Mouse (Mus musculus): ENCODE results near the gene Map2. TPM values are rescaled to one million over a fixed set of nuclear protein-coding genes. Genes with fewer than 3 reads are reported as not detected.

The Map2 gene
- 515 and 521 TPM in 2 replicates for polyA plus RNA-seq (2015; fragmentation: Nextera tagmentation; extraction: Ambion mirVana)

DNA sequence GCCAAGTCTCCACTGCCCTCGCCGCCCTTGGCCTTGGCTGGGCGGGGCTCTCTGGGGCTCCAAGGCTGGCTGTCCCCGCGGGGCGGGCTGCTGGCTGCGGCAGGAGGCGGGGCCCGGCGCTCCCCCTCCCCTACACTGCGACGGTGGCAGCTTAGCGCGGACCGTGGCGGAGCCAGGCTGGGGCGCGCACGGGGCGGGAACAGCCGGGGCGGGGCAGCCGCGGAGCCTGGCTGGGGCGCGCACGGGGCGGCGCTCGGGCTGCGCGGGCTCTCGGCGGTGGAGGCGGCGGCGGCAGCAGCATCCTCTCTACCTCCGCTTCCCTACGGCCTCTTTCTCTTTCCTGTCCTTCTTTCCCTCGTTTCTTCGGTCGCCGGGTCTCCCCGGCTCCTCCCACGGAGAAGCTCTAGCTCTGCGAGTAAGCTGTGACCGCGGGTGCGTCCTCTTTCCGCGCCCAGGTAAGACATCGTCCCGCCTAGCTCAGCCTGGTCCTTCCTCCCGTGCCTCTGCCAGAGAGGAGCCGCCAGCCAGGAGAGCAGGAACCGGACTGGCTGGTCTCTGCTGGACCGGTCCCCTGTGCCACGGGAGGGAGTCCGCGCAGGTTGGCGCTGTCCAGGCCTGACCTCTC, at the start of gene Map2:
Gene Map2, plus strand, starts transcription at position 233 of the 625 bp plus-strand sequence.
- H3K4me2 ChIP-seq (ENCODE audit: low read length): peak within 1 kb of the TSS; percentile 72
- H3K9me3 ChIP-seq (ENCODE audit: control insufficient read depth, low read length): no peaks in the 10 kb centered on the region
- ATAC-seq: peak; percentile 95
- H3K9ac ChIP-seq (replicated peaks; ENCODE audit: low read depth, low read length): peak within 1 kb of the TSS; percentile 99
- H3K36me3 ChIP-seq (ENCODE audit: control insufficient read depth, insufficient read depth): no peaks in the 10 kb centered on the region
- H3K4me3 ChIP-seq (replicated peaks; ENCODE audit: low read length): peak within 1 kb of the TSS; percentile 99
- no peaks in the 10 kb centered on the region for H3K27me3 ChIP-seq (replicated peaks; ENCODE audit: control insufficient read depth, insufficient read depth, low read length)
- WGBS: under 1% methylated on average over 29 of the region's 61 CpGs
- H3K27ac ChIP-seq (ENCODE audit: low read length): peak within 1 kb of the TSS; percentile 88
- peaks cover 19% of the 10 kb centered on the region for H3K4me1 ChIP-seq (replicated peaks; ENCODE audit: control insufficient read depth, insufficient read depth, low read length)

DNA sequence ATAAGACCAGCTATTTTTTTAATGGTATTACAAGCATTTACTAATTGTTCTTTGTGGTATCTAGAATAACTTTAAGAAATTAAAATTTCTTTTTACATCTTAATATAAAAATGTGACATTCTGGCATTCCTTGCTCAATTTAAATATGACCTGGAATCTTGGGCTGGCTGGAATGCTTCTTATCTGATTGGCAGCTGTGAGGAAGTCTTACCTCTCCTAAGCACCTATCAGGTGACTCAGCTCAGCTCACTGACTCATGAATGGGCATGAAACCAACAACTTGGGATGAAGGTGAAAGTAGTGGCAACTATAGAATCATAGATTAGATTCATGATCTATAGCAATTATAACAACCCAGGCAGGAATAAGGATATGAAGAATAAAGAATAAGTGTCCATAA, 42.1 kb upstream of the Map2 start:
- Histone ChIP-seq H3K27ac (ENCODE audit: low read length) (no peak overlapping the region), H3K36me3 (ENCODE audit: control insufficient read depth, insufficient read depth) (no peaks in the 10 kb centered on the region), H3K9me3 (ENCODE audit: control insufficient read depth, low read length) (no peaks in the 10 kb centered on the region), H3K4me3 (replicated peaks; ENCODE audit: low read length) (no peak overlapping the region), H3K4me2 (ENCODE audit: low read length) (no peak overlapping the region), H3K4me1 (replicated peaks; ENCODE audit: control insufficient read depth, insufficient read depth, low read length) (no peaks in the 10 kb centered on the region), H3K27me3 (replicated peaks; ENCODE audit: control insufficient read depth, insufficient read depth, low read length) (no peaks in the 10 kb centered on the region), H3K9ac (replicated peaks; ENCODE audit: low read depth, low read length) (no peak overlapping the region)
- no peak for ATAC-seq

DNA sequence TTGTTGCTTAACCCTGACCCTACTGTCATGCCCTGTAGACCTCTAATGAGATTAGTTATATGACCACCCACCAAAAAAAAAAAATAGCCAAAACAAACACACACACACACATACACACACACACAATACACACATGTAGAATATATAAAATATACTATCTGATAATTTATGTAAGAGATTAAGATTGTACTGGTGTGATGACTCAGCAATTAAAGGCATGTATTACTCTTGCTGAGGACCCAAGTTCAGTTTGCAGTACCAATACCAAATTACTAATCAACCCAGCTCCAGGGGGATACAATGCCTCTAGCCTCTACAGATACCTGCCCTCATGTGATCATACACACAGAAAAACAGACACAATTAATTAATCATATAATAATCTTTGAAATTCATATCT, 39.7 kb upstream of the Map2 start:
- Histone ChIP-seq H3K4me3 (replicated peaks; ENCODE audit: low read length) (no peak overlapping the region), H3K27me3 (replicated peaks; ENCODE audit: control insufficient read depth, insufficient read depth, low read length) (no peaks in the 10 kb centered on the region), H3K4me2 (ENCODE audit: low read length) (no peak overlapping the region), H3K4me1 (replicated peaks; ENCODE audit: control insufficient read depth, insufficient read depth, low read length) (no peaks in the 10 kb centered on the region), H3K9me3 (ENCODE audit: control insufficient read depth, low read length) (no peaks in the 10 kb centered on the region), H3K27ac (ENCODE audit: low read length) (no peak overlapping the region), H3K9ac (replicated peaks; ENCODE audit: low read depth, low read length) (no peak overlapping the region), H3K36me3 (ENCODE audit: control insufficient read depth, insufficient read depth) (no peaks in the 10 kb centered on the region)
- ATAC-seq: no peak

GRCm38 (mm10) chr1:66140686-66141085, 34.4 kb upstream of the Map2 start:
- Histone ChIP-seq H3K9me3 (ENCODE audit: control insufficient read depth, low read length) (no peaks in the 10 kb centered on the region), H3K9ac (replicated peaks; ENCODE audit: low read depth, low read length) (no peak overlapping the region), H3K27ac (ENCODE audit: low read length) (no peak overlapping the region), H3K36me3 (ENCODE audit: control insufficient read depth, insufficient read depth) (no peaks in the 10 kb centered on the region), H3K27me3 (replicated peaks; ENCODE audit: control insufficient read depth, insufficient read depth, low read length) (no peaks in the 10 kb centered on the region), H3K4me1 (replicated peaks; ENCODE audit: control insufficient read depth, insufficient read depth, low read length) (no peaks in the 10 kb centered on the region), H3K4me2 (ENCODE audit: low read length) (no peak overlapping the region), H3K4me3 (replicated peaks; ENCODE audit: low read length) (no peak overlapping the region)
- no peak for ATAC-seq
- WGBS: 100% methylated on average over 1 of the region's 1 CpGs

DNA sequence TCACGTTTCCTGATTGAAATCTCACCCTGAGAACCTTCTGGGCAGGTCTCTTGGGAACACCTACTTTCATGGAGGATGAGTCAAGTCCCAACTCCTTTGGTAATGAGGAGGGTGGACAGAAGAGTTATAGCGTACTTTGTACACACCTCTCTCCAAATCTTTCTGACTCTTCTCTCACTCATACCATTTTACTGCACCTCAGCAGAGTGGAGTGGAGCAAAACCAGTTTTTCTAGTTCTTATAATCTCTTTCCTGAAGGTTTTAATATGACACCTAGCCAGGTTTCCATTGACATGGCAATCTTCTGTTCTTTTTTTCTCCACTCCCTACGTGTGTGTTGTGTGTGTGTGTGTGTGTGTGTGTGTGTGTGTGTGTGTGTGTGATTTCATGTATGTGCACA, 29.9 kb upstream of the Map2 start:
- no peak overlapping the region for H3K27ac ChIP-seq (ENCODE audit: low read length)
- H3K36me3 ChIP-seq (ENCODE audit: control insufficient read depth, insufficient read depth): no peaks in the 10 kb centered on the region
- H3K4me1 ChIP-seq (replicated peaks; ENCODE audit: control insufficient read depth, insufficient read depth, low read length): no peaks in the 10 kb centered on the region
- no peaks in the 10 kb centered on the region for H3K9me3 ChIP-seq (ENCODE audit: control insufficient read depth, low read length)
- no peak overlapping the region for H3K9ac ChIP-seq (replicated peaks; ENCODE audit: low read depth, low read length)
- H3K27me3 ChIP-seq (replicated peaks; ENCODE audit: control insufficient read depth, insufficient read depth, low read length): no peaks in the 10 kb centered on the region
- no peak overlapping the region for H3K4me2 ChIP-seq (ENCODE audit: low read length)
- no peak for ATAC-seq
- H3K4me3 ChIP-seq (replicated peaks; ENCODE audit: low read length): no peak overlapping the region
- WGBS: 76% methylated on average over 3 of the region's 3 CpGs

- Histone ChIP-seq H3K36me3 (ENCODE audit: control insufficient read depth, insufficient read depth) (no peaks in the 10 kb centered on the region), H3K4me1 (replicated peaks; ENCODE audit: control insufficient read depth, insufficient read depth, low read length) (no peaks in the 10 kb centered on the region), H3K4me3 (replicated peaks; ENCODE audit: low read length) (no peak overlapping the region), H3K9ac (replicated peaks; ENCODE audit: low read depth, low read length) (no peak overlapping the region), H3K9me3 (ENCODE audit: control insufficient read depth, low read length) (no peaks in the 10 kb centered on the region), H3K27ac (ENCODE audit: low read length) (no peak overlapping the region), H3K27me3 (replicated peaks; ENCODE audit: control insufficient read depth, insufficient read depth, low read length) (no peaks in the 10 kb centered on the region), H3K4me2 (ENCODE audit: low read length) (no peak overlapping the region)
- ATAC-seq: no peak
- 45% methylated on average over 2 of the region's 2 CpGs for WGBS
Observed at GRCm38 (mm10) chr1:66148825-66149514, 26.1 kb upstream of the Map2 start.

DNA sequence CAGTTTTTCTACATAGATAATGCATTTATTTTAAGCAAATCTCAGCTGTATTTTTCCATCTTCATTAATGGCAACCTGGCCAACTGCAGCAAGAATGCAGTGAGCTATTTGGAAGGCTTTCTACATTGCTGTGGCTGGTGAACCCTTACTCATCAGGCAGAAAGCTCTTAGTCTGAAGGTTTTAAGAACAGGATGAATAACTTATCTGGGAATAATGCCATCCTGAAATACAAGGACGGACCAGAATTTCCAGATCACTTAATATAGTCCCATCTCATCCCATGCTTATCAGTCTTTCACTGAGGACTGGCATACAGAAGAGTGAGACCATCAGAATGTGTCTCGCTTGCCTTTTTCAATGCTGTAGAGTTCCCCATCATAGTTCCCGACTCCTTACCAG, 24.3 kb upstream of the Map2 start:
- 87% methylated on average over 3 of the region's 3 CpGs for WGBS
- Histone ChIP-seq H3K36me3 (ENCODE audit: control insufficient read depth, insufficient read depth) (no peaks in the 10 kb centered on the region), H3K27ac (ENCODE audit: low read length) (no peak overlapping the region), H3K4me2 (ENCODE audit: low read length) (no peak overlapping the region), H3K4me3 (replicated peaks; ENCODE audit: low read length) (no peak overlapping the region), H3K27me3 (replicated peaks; ENCODE audit: control insufficient read depth, insufficient read depth, low read length) (no peaks in the 10 kb centered on the region), H3K9me3 (ENCODE audit: control insufficient read depth, low read length) (no peaks in the 10 kb centered on the region), H3K4me1 (replicated peaks; ENCODE audit: control insufficient read depth, insufficient read depth, low read length) (no peaks in the 10 kb centered on the region), H3K9ac (replicated peaks; ENCODE audit: low read depth, low read length) (no peak overlapping the region)
- ATAC-seq: no peak

GRCm38 (mm10) chr1:66157135-66157534, 17.9 kb upstream of the Map2 start:
- WGBS: 66% methylated on average over 2 of the region's 2 CpGs

DNA sequence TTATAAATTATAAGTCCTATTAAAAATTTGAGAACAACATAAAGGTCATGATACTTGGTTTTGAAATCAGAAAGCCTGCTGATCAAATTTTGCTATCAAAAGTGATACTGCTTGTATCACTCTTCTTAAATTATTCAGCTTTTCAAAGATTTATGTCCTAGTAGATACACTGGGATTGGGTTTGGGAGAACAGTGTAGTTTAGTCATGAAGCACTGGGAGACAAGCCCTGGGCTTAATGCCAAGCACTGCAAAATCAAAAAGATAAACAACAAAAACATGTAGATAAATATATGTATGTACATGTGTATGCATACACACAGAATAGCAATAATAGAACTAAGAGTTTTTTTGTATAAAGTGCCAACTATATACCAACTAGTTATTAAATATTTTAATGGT, 17.5 kb upstream of the Map2 start:
- no peak overlapping the region for H3K27ac ChIP-seq (ENCODE audit: low read length)
- ATAC-seq: no peak
- no peak overlapping the region for H3K9ac ChIP-seq (replicated peaks; ENCODE audit: low read depth, low read length)
- H3K4me1 ChIP-seq (replicated peaks; ENCODE audit: control insufficient read depth, insufficient read depth, low read length): no peaks in the 10 kb centered on the region
- H3K4me3 ChIP-seq (replicated peaks; ENCODE audit: low read length): no peak overlapping the region
- no peak overlapping the region for H3K4me2 ChIP-seq (ENCODE audit: low read length)
- H3K36me3 ChIP-seq (ENCODE audit: control insufficient read depth, insufficient read depth): no peaks in the 10 kb centered on the region
- H3K9me3 ChIP-seq (ENCODE audit: control insufficient read depth, low read length): no peaks in the 10 kb centered on the region
- H3K27me3 ChIP-seq (replicated peaks; ENCODE audit: control insufficient read depth, insufficient read depth, low read length): no peaks in the 10 kb centered on the region

More at GRCm38 (mm10) chr1:66157135-66157534, 17.9 kb upstream of the Map2 start:
- no peak overlapping the region for H3K27ac ChIP-seq (ENCODE audit: low read length)
- H3K4me2 ChIP-seq (ENCODE audit: low read length): no peak overlapping the region
- no peak for ATAC-seq
- no peak overlapping the region for H3K9ac ChIP-seq (replicated peaks; ENCODE audit: low read depth, low read length)
- H3K4me1 ChIP-seq (replicated peaks; ENCODE audit: control insufficient read depth, insufficient read depth, low read length): no peaks in the 10 kb centered on the region
- no peaks in the 10 kb centered on the region for H3K9me3 ChIP-seq (ENCODE audit: control insufficient read depth, low read length)
- no peaks in the 10 kb centered on the region for H3K36me3 ChIP-seq (ENCODE audit: control insufficient read depth, insufficient read depth)
- H3K27me3 ChIP-seq (replicated peaks; ENCODE audit: control insufficient read depth, insufficient read depth, low read length): no peaks in the 10 kb centered on the region
- no peak overlapping the region for H3K4me3 ChIP-seq (replicated peaks; ENCODE audit: low read length)
